Mouse (Mus musculus) cerebellum, adult 2 months (tissue): ENCODE data around the gene Pym1.

Experiments used
- CTCF ChIP-seq: fragments of 200-500 bp; IDR thresholded peaks from 2 replicates; pipeline ENCODE4 v1.5.1; 2011; ENCODE audit warnings: low read depth, mild to moderate bottlenecking, control low read depth, low read length, moderate library complexity, borderline replicate concordance; ENCODE audit not compliant: insufficient read depth
- POLR2A ChIP-seq: fragments of 200-500 bp; IDR thresholded peaks from 2 replicates; pipeline ENCODE4 v1.6.1; 2011; ENCODE audit warnings: low read length, control low read depth, borderline replicate concordance; ENCODE audit not compliant: insufficient read depth

GRCm38 (mm10) chr10:128747646-128748251 is at the start of gene Pym1:
- TF ChIP-seq POLR2A (no peak; the same call in 1 of the 2 replicates), CTCF (no peak)
